In genomic region chr6:83500462-83500861, GRCm38 (mm10) we compare ENCODE assay signal across 19 mouse cellular contexts. TPM values are rescaled to one million over a fixed set of nuclear protein-coding genes. Genes with fewer than 3 reads are reported as not detected.
A peak's percentile ranks its signal among the peaks of the same experiment; 100 is the strongest.
DNase-seq lines count a peak whose midpoint lies in the region; TF ChIP-seq lines count a peak whose summit lies in the region.
"Had no signal": no experiment of that assay in that cellular context is flagged by ENCODE, and none has a peak within 500 bp of the region (broad histone marks: within the 10 kb centered on the region; RNA-seq: fewer than 3 reads in every experiment).

No protein-coding gene starts in this region.

- H3K4me3 ChIP-seq in gastrocnemius, adult 2 months, result no peak overlapping the region
- no peak overlapping the region for H3K4me3 ChIP-seq in lung, adult 2 months (replicated peaks; ENCODE audit: extremely low read depth, low read depth, low read length)
- H3K4me3 ChIP-seq in ES-E14 (ENCODE audit: insufficient read depth in 1 of 2, low read depth in 1 of 2, low read length in 2 of 2, poor library complexity in 1 of 2, severe bottlenecking in 1 of 2), result no peak overlapping the region
- H3K4me3 ChIP-seq: embryonic facial prominence, embryonic 12.5 days; heart, embryonic 15.5 days; hindbrain, embryonic 15.5 days; limb, embryonic 13.5 days; midbrain, embryonic 15.5 days; neural tube, embryonic 13.5 days had no signal

- H3K4me1 ChIP-seq in lung, adult 2 months (ENCODE audit: control insufficient read depth, insufficient read depth, low read length), result peaks cover 22% of the 10 kb centered on the region
- H3K4me1 ChIP-seq in ES-E14 (ENCODE audit: control insufficient read depth in 2 of 2, insufficient read depth in 2 of 2, low read length in 2 of 2, poor library complexity in 1 of 2), result no peaks in the 10 kb centered on the region

- no peak overlapping the region for H3K9ac ChIP-seq in ES-E14 (ENCODE audit: insufficient read depth, low read depth, low read length, poor library complexity, severe bottlenecking)
- H3K9ac ChIP-seq: embryonic facial prominence, embryonic 12.5 days; heart, embryonic 15.5 days; hindbrain, embryonic 15.5 days; limb, embryonic 13.5 days; midbrain, embryonic 15.5 days; neural tube, embryonic 13.5 days had no signal

- H3K9me3 ChIP-seq in ES-E14 (ENCODE audit: control insufficient read depth, insufficient read depth, low read depth, low read length), result no peaks in the 10 kb centered on the region
- H3K9me3 ChIP-seq: embryonic facial prominence, embryonic 12.5 days; heart, embryonic 15.5 days; hindbrain, embryonic 15.5 days; midbrain, embryonic 15.5 days; neural tube, embryonic 13.5 days had no signal

- peak; percentile 61 for TF ChIP-seq CTCF in gastrocnemius, adult 2 months (IDR thresholded peaks at IDR 0.05)
- peak; percentile 43; the same call in 1 of the 2 replicates for TF ChIP-seq CTCF in lung, adult 2 months (IDR thresholded peaks at IDR 0.05; ENCODE audit: insufficient read depth, low read length)

- in situ Hi-C loops in ES-E14 (cut with MboI; ENCODE audit: low sequenced_read_pairs in 2 of 2, unreplicated experiment in 2 of 2), result no loop called here

- intact Hi-C loops in gastrocnemius, adult 2 months (cut with DNase I), result loop anchor here (10.0 kb wide), 1 partner anchor 396 kb away; the partner anchor contains the start of genes Ccdc142, Gm42688 and Mrpl53

- no peak for TF ChIP-seq POLR2A in lung, adult 2 months (IDR thresholded peaks at IDR 0.05; ENCODE audit: borderline replicate concordance, extremely low read depth, low read depth, low read length)

- WGBS in lung, adult 2 months, result 70% methylated on average over 3 of the region's 3 CpGs

- H3K27ac ChIP-seq in gastrocnemius, adult 2 months, result no peak overlapping the region
- no peak overlapping the region for H3K27ac ChIP-seq in ES-E14 (ENCODE audit: insufficient read depth, low read depth, low read length, poor library complexity, severe bottlenecking)
- H3K27ac ChIP-seq: embryonic facial prominence, embryonic 12.5 days; heart, embryonic 15.5 days; hindbrain, embryonic 15.5 days; limb, embryonic 13.5 days; midbrain, embryonic 15.5 days; neural tube, embryonic 13.5 days had no signal

- peak; percentile 22 for DNase-seq in gastrocnemius, adult 2 months
- DNase-seq in gastrocnemius, postnatal 4 days (ENCODE audit: low spot score in 2 of 2), result no peak
- no peak for DNase-seq in lung, adult 2 months
- no peak for DNase-seq in lung, postnatal 4 days
- DNase-seq in ES-E14 (ENCODE audit: low read depth, low spot score), result peak; percentile 25
- DNase-seq in induced T-regulatory cell, adult 2 months (ENCODE audit: low read depth), result peak; percentile 58
- DNase-seq in frontal cortex, adult 2 months (ENCODE audit: extremely low spot score in 1 of 2, low spot score in 1 of 2), result no peak
- no peak for DNase-seq in cerebellum, adult 18-20 months
- DNase-seq: cerebellum, postnatal 25 days; gastrocnemius, postnatal 25 days; retina, postnatal 1 day; thymus, postnatal 14 days had no signal

- H3K36me3 ChIP-seq in ES-E14 (ENCODE audit: control insufficient read depth, insufficient read depth, low read length, poor library complexity, severe bottlenecking), result no peaks in the 10 kb centered on the region
- H3K36me3 ChIP-seq: midbrain, embryonic 15.5 days had no signal

TF ChIP-seq in ES-E14, 5 proteins besides CTCF, POLR2A, EP300 and RAD21:
- TF ChIP-seq CHD2 (IDR thresholded peaks at IDR 0.05; ENCODE audit: low read depth, low read length), result no peak
- peak; percentile 52; the same call in 1 of the 2 replicates for TF ChIP-seq ZC3H11A (IDR thresholded peaks at IDR 0.05; ENCODE audit: borderline replicate concordance, low read depth, low read length)
- TF ChIP-seq MAFK (IDR thresholded peaks at IDR 0.05; ENCODE audit: insufficient read depth, low read depth, low read length), result no peak
- no peak for TF ChIP-seq HCFC1 (IDR thresholded peaks at IDR 0.05; ENCODE audit: borderline replicate concordance, insufficient read depth, low read length)
- no peak for TF ChIP-seq ZNF384 (IDR thresholded peaks at IDR 0.05; ENCODE audit: low read depth, low read length)

RNA-seq across cellular contexts. Expression of gene Dguok, which starts 6.3 kb away (rescaled TPM):
- total RNA-seq in gastrocnemius, adult 2 months (2021), result 10 to 100 TPM; 17.8 to 20.6 TPM
- 10 to 100 TPM; 24.5 to 30.2 TPM for total RNA-seq in gastrocnemius, postnatal 4 days (2021)
- polyA plus RNA-seq in lung, adult 2 months (2012; rRNA removed), result 54.9 and 55.5 TPM in 2 replicates
- total RNA-seq in ES-E14 (2012; rRNA removed), result 21.4 and 21.9 TPM in 2 replicates
- 48.0 and 64.1 TPM in 2 replicates for polyA plus RNA-seq in frontal cortex, adult 2 months (2012; rRNA removed)

RNA-seq across cellular contexts. Expression of gene Actg2, which starts 35.6 kb away (rescaled TPM):
- under 1 TPM; 0.31 to 0.47 TPM for total RNA-seq in gastrocnemius, adult 2 months (2021)
- 10 to 100 TPM; 10.7 to 19.4 TPM for total RNA-seq in gastrocnemius, postnatal 4 days (2021)
- polyA plus RNA-seq in lung, adult 2 months (2012; rRNA removed), result 64.6 and 108 TPM in 2 replicates
- 1.6 and 6.6 TPM in 2 replicates for total RNA-seq in ES-E14 (2012; rRNA removed)
- 0.76 and 1.7 TPM in 2 replicates for polyA plus RNA-seq in frontal cortex, adult 2 months (2012; rRNA removed)
- polyA plus RNA-seq: macrophage had no signal

RNA-seq across cellular contexts. Expression of gene Tet3, which starts 41.6 kb away (rescaled TPM):
- 10 to 100 TPM; 16.4 to 18.0 TPM for total RNA-seq in gastrocnemius, adult 2 months (2021)
- total RNA-seq in gastrocnemius, postnatal 4 days (2021), result 10 to 100 TPM; 63.8 to 74.0 TPM
- 16.0 and 22.4 TPM in 2 replicates for polyA plus RNA-seq in lung, adult 2 months (2012; rRNA removed)
- 5.1 and 6.0 TPM in 2 replicates for total RNA-seq in ES-E14 (2012; rRNA removed)
- polyA plus RNA-seq in frontal cortex, adult 2 months (2012; rRNA removed), result 18.9 and 19.6 TPM in 2 replicates

Comparison
In these comparisons a context has a peak if more than half of its experiments do, and no peak if none do; other contexts are left out.
1. DNase-seq: peak in gastrocnemius, adult 2 months (single experiment), ES-E14 (single experiment) and induced T-regulatory cell, adult 2 months (single experiment); none in gastrocnemius, postnatal 4 days (0 of 2), lung, adult 2 months (single experiment), lung, postnatal 4 days (0 of 2), frontal cortex, adult 2 months (0 of 2) and cerebellum, adult 18-20 months (0 of 2).